Mouse (Mus musculus) limb, embryonic 12.5 days (tissue): ENCODE measurements around the gene Sez6l2. TPM values are rescaled to one million over a fixed set of nuclear protein-coding genes. Genes with fewer than 3 reads are reported as not detected.
"Not testable (repeated sequence)": the region's sequence is repeated elsewhere in the genome, so short reads cannot be mapped to it uniquely, and the experiment has no call there.

Source experiments
- ATAC-seq: fragments of 200-750 bp; cut with Nextera tagmentation; 2 replicates; pipeline ENCODE4 v1.8.0; 2017; ENCODE audit warnings: low read depth, moderate TSS enrichment; ENCODE audit not compliant: insufficient number of reproducible peaks, insufficient read depth, low FRiP score, low TSS enrichment
- H3K27ac ChIP-seq: fragments of 300-500 bp; sonication (generic); 2 replicates; pipeline ENCODE4 v1.5.1; 2016; ENCODE audit warnings: mild to moderate bottlenecking, moderate library complexity
- H3K27me3 ChIP-seq: fragments of 300-500 bp; sonication (generic); 2 replicates; pipeline ENCODE4 v1.6.1; 2016; ENCODE audit warnings: mild to moderate bottlenecking, moderate library complexity
- H3K36me3 ChIP-seq: fragments of 300-500 bp; sonication (generic); 2 replicates; pipeline ENCODE4 v1.6.1; 2016; ENCODE audit warnings: mild to moderate bottlenecking, moderate library complexity
- H3K4me1 ChIP-seq: fragments of 300-500 bp; sonication (generic); replicated peaks from 2 replicates; pipeline ENCODE4 v1.6.1; 2016
- H3K4me2 ChIP-seq: fragments of 300-500 bp; sonication (generic); 2 replicates; pipeline ENCODE4 v1.6.1; 2016; ENCODE audit warnings: mild to moderate bottlenecking, moderate library complexity
- H3K4me3 ChIP-seq: fragments of 300-500 bp; sonication (generic); replicated peaks from 2 replicates; pipeline ENCODE4 v1.5.1; 2016; ENCODE audit warnings: mild to moderate bottlenecking
- H3K9ac ChIP-seq: fragments of 300-500 bp; sonication (generic); replicated peaks from 2 replicates; pipeline ENCODE4 v1.6.1; 2016; ENCODE audit warnings: mild to moderate bottlenecking, moderate library complexity
- H3K9me3 ChIP-seq: fragments of 300-500 bp; sonication (generic); 2 replicates; pipeline ENCODE4 v1.6.1; 2016; ENCODE audit warnings: mild to moderate bottlenecking, moderate library complexity
- WGBS: fragments of 180-500 bp; shearing (Covaris S2); methylation state at CpG from one replicate; pipeline ENCODE4 v1.1.7; 2016; 5-methylcytosine and 5-hydroxymethylcytosine counted together
- polyA plus RNA-seq: library from polyadenylated mRNA; unstranded; fragments of >200 nt; fragmentation: Nextera tagmentation; extraction: Ambion mirVana; gene quantifications from 2 replicates; pipeline ENCODE4 v1.2.1, GENCODE M21; 2016

The Sez6l2 gene
- 0.14 and 0.35 TPM in 2 replicates for polyA plus RNA-seq

DNA sequence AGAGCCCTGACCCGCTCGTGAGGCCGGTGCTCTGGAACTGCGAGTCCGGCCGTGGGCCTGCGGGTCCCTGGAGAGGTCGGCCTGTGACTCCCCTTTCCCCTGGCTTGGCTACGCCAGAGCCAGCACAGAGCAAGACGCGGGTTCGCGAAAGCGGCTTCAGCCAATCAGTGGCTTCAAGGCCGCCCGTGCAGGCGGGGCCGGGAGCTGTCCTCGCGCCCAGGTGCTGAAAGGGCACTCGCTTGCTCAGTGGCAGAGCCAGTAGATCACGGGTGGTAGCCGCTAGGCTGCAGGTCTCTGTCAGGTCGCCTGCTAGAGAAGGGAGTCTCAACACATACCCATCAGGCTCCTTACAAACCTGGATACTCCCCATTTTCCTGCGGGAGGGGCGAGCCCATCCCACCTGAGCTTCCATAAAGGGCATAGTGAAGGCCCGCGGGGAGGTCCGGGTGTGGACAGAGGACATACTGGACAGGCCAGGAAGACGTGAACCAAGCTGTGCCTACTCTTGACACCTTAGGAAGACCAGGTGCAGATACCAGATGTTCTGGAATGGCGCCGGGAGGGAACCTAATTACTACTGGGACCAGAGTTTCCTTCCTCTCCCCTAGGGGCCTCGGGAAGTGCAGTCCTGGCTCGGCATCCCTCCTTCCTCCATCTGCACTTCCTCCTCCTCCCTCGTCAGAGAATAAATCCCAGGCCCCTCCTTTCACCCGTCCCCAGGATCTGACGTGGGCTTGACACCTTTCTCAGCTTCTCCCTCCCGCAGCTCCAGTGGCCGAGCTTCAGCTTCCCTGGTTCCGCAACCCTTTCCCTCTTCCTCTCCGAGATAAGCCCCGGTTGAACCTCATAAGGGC, at the start of gene Sez6l2:
TSS of gene Sez6l2 (plus strand) at position 771 of the 854 bp plus-strand sequence.
- H3K9me3 ChIP-seq = no peaks in the 10 kb centered on the region
- H3K27me3 ChIP-seq = peaks cover 59% of the 10 kb centered on the region
- peaks cover 21% of the 10 kb centered on the region for H3K4me1 ChIP-seq
- peaks cover 3% of the 10 kb centered on the region; the same call in 1 of the 2 replicates for H3K36me3 ChIP-seq
- 0 out of 2 replicates have a peak within 1 kb of the TSS, but pooled peaks have one; percentile 37 for H3K9ac ChIP-seq
- H3K4me2 ChIP-seq = peak within 1 kb of the TSS; percentile 100
- under 1% methylated on average over 42 of the region's 42 CpGs for WGBS
- peak within 1 kb of the TSS; percentile 51 for H3K4me3 ChIP-seq
- no peak within 1 kb of the TSS for H3K27ac ChIP-seq
- peak; percentile 74 for ATAC-seq

DNA sequence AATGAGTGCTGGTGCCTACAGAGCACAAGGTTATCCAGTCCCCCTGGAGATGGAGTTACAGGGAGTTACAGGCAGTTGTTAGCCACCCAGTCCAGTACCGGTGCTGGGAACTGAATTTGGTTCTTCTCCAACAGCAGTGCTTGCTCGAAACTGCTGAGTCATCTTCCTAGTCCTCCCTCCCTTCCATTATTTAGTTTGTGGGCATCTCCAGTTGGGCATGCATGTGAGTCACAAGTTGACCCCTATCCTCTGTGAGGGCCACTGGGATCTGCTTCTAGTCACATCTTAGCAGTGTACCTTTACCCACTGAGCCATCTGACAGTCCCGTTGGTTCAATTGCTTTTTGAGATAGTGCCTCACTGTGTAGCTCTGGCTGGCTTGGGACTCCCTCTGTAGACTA, 44.8 kb upstream of the Sez6l2 start:
- Histone ChIP-seq H3K27me3 (no peaks in the 10 kb centered on the region), H3K4me1 (no peaks in the 10 kb centered on the region), H3K9me3 (no peaks in the 10 kb centered on the region), H3K4me3 (no peak overlapping the region), H3K4me2 (no peak overlapping the region), H3K9ac (no peak overlapping the region), H3K27ac (no peak overlapping the region), H3K36me3 (no peaks in the 10 kb centered on the region)
- no peak for ATAC-seq
- WGBS = 81% methylated on average over 3 of the region's 3 CpGs

DNA sequence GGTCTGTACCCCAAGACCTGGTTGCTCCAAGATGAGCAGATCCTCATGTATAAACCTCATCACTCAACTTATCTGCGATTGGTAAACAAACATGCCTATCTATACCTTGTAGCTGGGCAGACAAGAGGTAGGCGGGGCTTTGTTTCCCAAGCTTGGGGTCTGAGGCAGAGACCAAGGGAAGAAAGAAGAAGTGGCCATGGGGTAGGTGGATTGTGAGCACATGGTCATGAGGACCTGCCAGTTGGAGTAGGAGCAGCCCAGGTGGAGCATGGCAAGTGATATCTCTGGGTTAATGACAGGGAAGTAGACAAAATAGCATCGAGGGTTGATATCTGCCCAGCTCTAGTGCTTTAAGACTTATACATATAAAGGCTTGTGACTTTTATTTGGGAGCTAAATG, 35.5 kb upstream of the Sez6l2 start:
- H3K9ac ChIP-seq = no peak overlapping the region
- H3K4me2 ChIP-seq = no peak overlapping the region
- H3K9me3 ChIP-seq = no peaks in the 10 kb centered on the region
- H3K4me3 ChIP-seq = no peak overlapping the region
- no peaks in the 10 kb centered on the region for H3K27me3 ChIP-seq
- no peaks in the 10 kb centered on the region for H3K4me1 ChIP-seq
- no peak for ATAC-seq
- 86% methylated on average over 3 of the region's 3 CpGs for WGBS
- H3K27ac ChIP-seq = no peak overlapping the region
- H3K36me3 ChIP-seq = no peaks in the 10 kb centered on the region

DNA sequence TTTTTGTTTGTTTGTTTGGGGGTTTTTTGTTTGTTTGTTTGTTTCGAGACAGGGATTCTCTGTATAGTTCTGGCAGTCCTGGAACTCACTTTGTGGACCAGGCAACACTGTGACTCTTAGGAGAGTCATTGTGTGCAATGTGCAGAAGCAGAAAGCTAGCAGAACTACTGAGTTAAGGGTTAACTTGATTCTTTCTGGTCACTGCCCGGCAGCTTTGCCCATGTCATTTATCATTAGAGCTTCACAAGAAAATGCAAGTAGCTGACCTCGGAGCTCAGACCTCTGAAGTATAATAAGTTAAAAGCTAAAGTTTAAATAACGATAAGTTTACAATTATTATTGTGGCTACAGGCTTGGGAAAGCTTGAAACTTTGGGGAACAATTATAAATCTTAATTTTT, 32.0 kb upstream of the Sez6l2 start:
- H3K9me3 ChIP-seq, H3K36me3 ChIP-seq, H3K4me1 ChIP-seq, H3K4me2 ChIP-seq, H3K9ac ChIP-seq, H3K4me3 ChIP-seq, H3K27ac ChIP-seq, ATAC-seq, H3K27me3 ChIP-seq: not testable (repeated sequence)
- 36% methylated on average over 4 of the region's 4 CpGs for WGBS

DNA sequence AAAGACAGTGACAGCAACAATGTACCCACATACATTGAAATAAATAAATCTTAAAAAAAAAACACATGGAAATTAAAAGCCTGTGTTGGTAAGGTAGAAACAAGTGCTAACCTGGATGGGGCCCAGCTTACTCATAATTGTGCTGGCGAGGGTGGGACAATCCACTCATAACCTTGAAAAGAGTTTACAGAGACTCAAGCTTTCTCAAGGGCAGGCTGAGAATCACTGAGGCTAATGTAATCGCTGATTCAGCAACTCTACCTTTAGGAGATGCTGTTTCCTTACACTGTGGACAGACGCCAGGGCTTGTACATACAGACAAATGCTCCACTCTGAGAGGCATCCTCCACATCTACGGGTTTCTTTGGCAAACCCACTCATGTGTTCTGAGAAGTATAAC, 30.4 kb upstream of the Sez6l2 start:
- Histone ChIP-seq H3K36me3 (no peaks in the 10 kb centered on the region), H3K4me3 (no peak overlapping the region), H3K9me3 (no peaks in the 10 kb centered on the region), H3K27ac (no peak overlapping the region), H3K4me1 (no peaks in the 10 kb centered on the region), H3K4me2 (no peak overlapping the region), H3K27me3 (no peaks in the 10 kb centered on the region), H3K9ac (no peak overlapping the region)
- 78% methylated on average over 4 of the region's 4 CpGs for WGBS
- ATAC-seq = no peak

DNA sequence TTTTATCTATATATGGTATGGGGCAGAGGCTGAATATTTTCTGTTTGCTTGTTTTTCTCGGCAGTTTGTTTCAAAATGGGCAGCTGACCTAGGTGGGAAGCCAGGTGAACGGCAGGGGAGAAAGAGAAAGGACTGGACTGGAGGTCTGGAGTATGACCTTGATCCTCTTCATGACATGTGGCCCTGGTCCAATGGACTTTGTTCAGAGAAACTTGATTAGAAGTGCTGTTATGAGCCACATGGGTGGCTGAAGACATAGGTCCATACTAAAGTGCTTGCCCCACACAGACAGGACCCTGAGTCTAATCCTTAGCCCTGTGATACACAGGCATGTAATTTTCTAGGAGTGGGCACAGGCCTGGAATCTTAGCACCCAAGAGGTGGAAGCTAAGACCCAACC, 28.8 kb upstream of the Sez6l2 start:
- Histone ChIP-seq H3K9ac (no peak overlapping the region), H3K9me3 (no peaks in the 10 kb centered on the region), H3K4me2 (no peak overlapping the region), H3K36me3 (no peaks in the 10 kb centered on the region), H3K27me3 (no peaks in the 10 kb centered on the region), H3K4me1 (no peaks in the 10 kb centered on the region), H3K27ac (no peak overlapping the region), H3K4me3 (no peak overlapping the region)
- WGBS = 81% methylated on average over 2 of the region's 2 CpGs
- no peak for ATAC-seq

DNA sequence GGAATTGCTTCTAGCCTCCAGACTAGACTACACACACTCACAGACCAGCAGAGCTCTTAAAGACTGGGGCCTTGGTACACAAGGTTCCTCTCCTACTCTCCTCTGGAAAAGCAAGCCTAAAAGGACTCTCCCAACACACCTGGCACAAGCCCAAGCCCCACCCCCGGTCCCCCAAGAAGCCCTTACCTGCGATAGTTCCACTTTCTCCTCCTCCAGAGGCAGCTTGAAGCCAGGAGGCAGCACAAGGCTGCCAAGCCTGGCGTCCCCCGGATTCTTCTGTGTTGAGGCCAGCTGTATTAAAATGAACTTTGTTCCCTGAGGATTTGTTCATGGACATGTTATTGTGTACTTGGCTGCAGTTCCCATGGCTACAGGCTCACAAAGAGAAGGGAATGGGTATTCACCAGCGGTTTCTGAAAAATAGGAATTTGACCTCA, 27.7 kb upstream of the Sez6l2 start, which contains the start of gene Tmem219:
TSS of gene Tmem219 (minus strand) at position 294 of the 437 bp plus-strand sequence.
- H3K9ac ChIP-seq = no peak within 1 kb of the TSS; the same call in 1 of the 2 replicates
- H3K4me3 ChIP-seq = no peak within 1 kb of the TSS
- no peaks in the 10 kb centered on the region for H3K27me3 ChIP-seq
- H3K9me3 ChIP-seq = no peaks in the 10 kb centered on the region
- 66% methylated on average over 5 of the region's 5 CpGs for WGBS
- no peaks in the 10 kb centered on the region for H3K4me1 ChIP-seq
- no peaks in the 10 kb centered on the region for H3K36me3 ChIP-seq
- no peak for ATAC-seq
- H3K4me2 ChIP-seq = no peak within 1 kb of the TSS
- no peak within 1 kb of the TSS for H3K27ac ChIP-seq

DNA sequence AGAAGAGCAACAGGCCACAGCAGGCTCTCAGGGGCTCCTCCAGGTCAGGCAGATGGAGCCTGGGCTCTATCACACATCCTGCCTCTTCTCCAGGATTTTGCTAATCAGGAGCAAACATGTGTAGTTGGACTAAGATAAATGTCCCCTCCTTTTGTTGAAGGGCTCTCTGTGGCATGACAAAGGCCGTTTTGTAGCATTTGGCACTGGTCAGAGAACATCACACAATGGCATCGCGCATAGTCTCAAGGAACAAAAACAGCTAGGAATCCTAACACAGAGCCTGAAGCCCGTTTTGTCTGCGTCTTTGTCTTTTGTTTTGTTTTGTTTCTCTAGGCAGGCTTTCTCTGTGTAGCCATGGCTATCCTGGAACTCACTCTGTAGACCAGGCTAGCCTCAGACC, 26.4 kb upstream of the Sez6l2 start:
- Histone ChIP-seq H3K36me3 (no peaks in the 10 kb centered on the region), H3K4me2 (no peak overlapping the region), H3K4me3 (no peak overlapping the region), H3K9me3 (no peaks in the 10 kb centered on the region), H3K27me3 (no peaks in the 10 kb centered on the region), H3K4me1 (no peaks in the 10 kb centered on the region), H3K9ac (no peak overlapping the region), H3K27ac (no peak overlapping the region)
- 75% methylated on average over 5 of the region's 5 CpGs for WGBS
- ATAC-seq = no peak

DNA sequence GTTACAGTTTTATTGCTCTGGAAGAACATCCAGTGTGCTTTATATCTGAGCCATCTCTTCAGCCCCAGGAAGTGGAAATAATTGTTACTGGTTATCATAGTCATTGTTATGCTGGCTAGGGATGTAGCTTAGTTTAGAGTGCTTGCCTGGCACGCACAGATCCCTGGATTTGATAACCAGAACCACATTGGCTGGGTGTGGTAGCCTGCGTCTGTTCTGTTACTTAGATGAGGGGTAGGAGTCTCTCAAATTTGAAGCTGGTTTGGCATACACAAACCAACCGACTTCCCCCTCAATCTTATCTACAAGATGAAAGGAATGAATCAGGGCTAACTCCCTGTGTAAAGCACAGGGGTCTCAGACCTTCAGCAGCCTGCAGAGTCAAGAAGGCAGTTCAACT, 24.1 kb upstream of the Sez6l2 start:
- H3K27ac ChIP-seq = no peak overlapping the region
- H3K9me3 ChIP-seq = no peaks in the 10 kb centered on the region

DNA sequence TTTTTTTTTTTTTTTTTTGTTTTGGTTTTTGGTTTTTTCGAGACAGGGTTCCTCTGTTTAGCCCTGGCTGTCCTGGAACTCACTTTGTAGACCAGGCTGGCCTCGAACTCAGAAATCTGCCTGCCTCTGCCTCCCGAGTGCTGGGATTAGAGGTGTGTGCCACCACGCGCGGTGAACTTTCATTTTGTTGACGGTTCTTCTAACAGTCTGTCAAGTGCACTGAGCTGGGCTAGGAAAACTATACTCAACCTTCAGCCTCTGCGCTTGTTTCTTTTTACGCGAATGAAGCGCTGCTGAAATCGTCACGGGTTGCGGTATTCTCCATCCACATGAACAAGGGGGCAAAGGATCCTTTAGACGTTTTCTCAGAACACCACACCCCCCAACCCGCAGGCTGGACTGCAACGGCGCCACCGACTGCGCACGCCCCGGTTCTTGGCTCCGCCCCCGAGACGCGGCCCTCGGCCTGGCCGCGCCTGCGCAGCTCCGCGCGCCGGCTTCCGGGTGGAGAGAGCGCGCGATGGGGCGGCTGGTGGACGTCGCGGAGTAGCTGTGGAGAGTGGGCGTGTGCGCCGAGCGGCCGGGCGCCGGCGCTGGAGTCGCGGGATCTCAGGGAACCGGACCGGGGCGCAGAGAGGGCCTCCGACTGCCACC, 21.9 kb upstream of the Sez6l2 start, which contains the start of gene Kctd13:
TSS of gene Kctd13 (plus strand) at position 496 of the 654 bp plus-strand sequence.
- Histone ChIP-seq H3K4me3 (peak within 1 kb of the TSS; percentile 84), H3K4me1 (peaks cover 9% of the 10 kb centered on the region), H3K9me3 (no peaks in the 10 kb centered on the region), H3K9ac (peak within 1 kb of the TSS; percentile 81), H3K27me3 (no peaks in the 10 kb centered on the region), H3K4me2 (peak within 1 kb of the TSS; percentile 90), H3K36me3 (peaks cover 28% of the 10 kb centered on the region), H3K27ac (peak within 1 kb of the TSS; percentile 83)
- WGBS = 5% methylated on average over 56 of the region's 56 CpGs
- ATAC-seq = peak; percentile 93

More for the DNA sequence above, 24.1 kb upstream of the Sez6l2 start:
- Histone ChIP-seq H3K9ac (no peak overlapping the region), H3K36me3 (peaks cover 8% of the 10 kb centered on the region), H3K27me3 (no peaks in the 10 kb centered on the region), H3K4me3 (no peak overlapping the region), H3K4me2 (no peak overlapping the region), H3K4me1 (peaks cover 9% of the 10 kb centered on the region)
- WGBS = 17% methylated on average over 3 of the region's 3 CpGs
- ATAC-seq = no peak

DNA sequence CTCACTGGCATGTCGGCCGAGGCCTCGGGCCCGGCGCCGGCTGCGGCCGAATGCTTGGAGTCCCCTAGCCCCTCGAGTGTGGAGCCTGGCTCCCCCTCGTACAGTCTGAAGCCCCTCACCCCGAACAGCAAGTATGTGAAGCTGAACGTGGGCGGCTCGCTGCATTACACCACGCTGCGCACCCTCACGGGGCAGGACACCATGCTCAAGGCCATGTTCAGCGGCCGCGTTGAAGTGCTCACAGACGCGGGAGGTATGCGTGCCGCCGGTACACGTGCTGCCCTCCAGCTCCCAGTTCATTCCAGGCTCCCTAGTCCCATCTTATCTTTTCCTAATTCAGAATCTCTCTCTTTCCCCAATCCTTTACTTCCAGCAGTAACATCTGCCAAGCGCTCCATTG, 21.3 kb upstream of the Sez6l2 start:
- under 1% methylated on average over 27 of the region's 27 CpGs for WGBS
- H3K4me3 ChIP-seq = peak overlapping the region; percentile 84
- peak overlapping the region; percentile 81 for H3K9ac ChIP-seq
- H3K36me3 ChIP-seq = peaks cover 32% of the 10 kb centered on the region
- H3K4me1 ChIP-seq = peaks cover 9% of the 10 kb centered on the region
- peak overlapping the region; percentile 90 for H3K4me2 ChIP-seq
- H3K27me3 ChIP-seq = no peaks in the 10 kb centered on the region
- no peaks in the 10 kb centered on the region for H3K9me3 ChIP-seq
- ATAC-seq = peak; percentile 71
- peak overlapping the region; percentile 83 for H3K27ac ChIP-seq
